Mouse (Mus musculus) left cerebral cortex, adult 2 months (tissue): ENCODE measurements around the gene Mettl24. TPM values are rescaled to one million over a fixed set of nuclear protein-coding genes. Genes with fewer than 3 reads are reported as not detected.
"Not testable (repeated sequence)": the region's sequence is repeated elsewhere in the genome, so short reads cannot be mapped to it uniquely, and the experiment has no call there.

Experiments
- DNase-seq, 2 experiments: peaks; one replicate each; pipeline ENCODE4 v3.0.0; 2021 to 2022; ENCODE audit warnings: low spot score in 2 of 2, mixed read lengths in 1 of 2; ENCODE audit errors: extremely low spot score in 1 of 2
- H3K27ac ChIP-seq: fragments of 200-600 bp; 2 replicates; pipeline ENCODE4 v1.8.1; 2022
- H3K4me3 ChIP-seq: fragments of 200-600 bp; 2 replicates; pipeline ENCODE4 v1.8.1; 2022
- CTCF ChIP-seq: fragments of 200-600 bp; IDR thresholded peaks from 2 replicates; pipeline ENCODE4 v1.8.1; 2022; ENCODE audit warnings: antibody characterized with exemption, mild to moderate bottlenecking, moderate library complexity
- intact Hi-C: fragments of 180-260 bp; cut with DNase I; formaldehyde crosslinking; loops from one replicate; pipeline ENCODE4 v1.15.1; 2025
- total RNA-seq, 2 experiments: library from RNA; stranded (reverse); gene quantifications; 2 replicates each; pipeline ENCODE4 v1.2.3; 2021

Gene Mettl24
- total RNA-seq, 2 experiments from 2014 or later, result 1.6 to 2.8 TPM

DNA sequence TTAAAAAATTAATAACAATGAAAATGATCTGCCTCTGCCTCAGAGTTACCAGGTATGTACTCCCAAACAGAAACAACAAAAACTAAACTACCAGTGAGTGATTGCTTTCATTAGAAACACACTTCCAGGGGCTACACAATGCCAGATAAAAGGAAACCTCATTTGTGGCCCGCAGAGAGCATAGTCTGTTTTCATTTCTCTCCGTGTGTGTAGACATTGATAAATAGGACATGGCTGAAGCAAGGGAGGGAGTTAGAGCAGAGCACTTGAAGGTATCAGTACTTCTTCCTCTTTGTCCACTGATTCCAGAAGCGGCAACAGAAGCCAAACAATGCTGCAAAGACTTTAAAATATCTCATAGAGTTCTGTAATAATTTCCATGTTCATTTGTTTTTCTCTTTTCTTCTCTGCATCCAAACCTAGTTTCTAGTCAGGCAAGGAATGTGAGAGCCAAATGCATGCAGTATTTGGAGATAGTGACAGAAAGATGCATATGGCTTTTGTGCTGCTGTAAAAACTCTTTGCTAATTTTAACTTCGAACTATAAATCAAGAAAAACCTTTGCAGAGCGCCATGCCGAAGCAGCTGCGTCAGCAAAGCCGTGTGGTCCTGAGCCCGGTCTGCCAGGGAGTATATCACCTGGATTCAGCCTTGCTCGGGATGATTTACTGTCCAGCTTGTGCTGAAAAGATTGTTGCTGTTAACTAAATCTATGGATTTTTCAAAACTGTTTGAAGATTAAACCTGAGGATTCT, 67.4 kb downstream of the Mettl24 start:
- Histone ChIP-seq H3K4me3 (no peak overlapping the region), H3K27ac (peak overlapping the region; percentile 77)
- intact Hi-C loops, result loop anchor here (2.0 to 5.0 kb wide), 2 partner anchors 68 to 92 kb away; partner anchors contain the start of gene Mettl24
- no peak for TF ChIP-seq CTCF
- DNase-seq, result no peak

DNA sequence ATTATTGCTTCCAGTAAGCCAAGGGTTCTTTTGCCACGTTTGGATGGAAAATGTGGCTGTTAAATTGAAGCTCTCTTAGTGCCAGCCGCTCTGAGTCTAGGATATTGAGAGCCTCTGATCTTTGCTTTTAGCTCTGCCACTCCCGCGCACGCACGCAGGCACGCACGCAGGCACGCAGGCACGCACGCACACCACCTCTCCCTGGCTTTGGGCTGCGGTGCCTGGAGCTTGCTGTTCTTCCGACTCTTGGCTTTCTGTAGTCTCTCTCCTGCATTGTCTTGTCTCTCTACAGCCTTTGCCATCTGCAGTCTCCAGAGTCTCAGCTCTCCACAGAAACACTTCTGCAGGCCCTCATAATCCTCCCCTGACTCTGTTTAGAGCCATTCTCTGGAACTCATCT, 68.1 kb downstream of the Mettl24 start:
- Histone ChIP-seq H3K4me3 (no peak overlapping the region), H3K27ac (peak overlapping the region; percentile 77)
- no peak for TF ChIP-seq CTCF
- no peak for DNase-seq
- intact Hi-C loops, result loop anchor here (2.0 to 5.0 kb wide), 2 partner anchors 68 to 91 kb away; partner anchors contain the start of gene Mettl24

DNA sequence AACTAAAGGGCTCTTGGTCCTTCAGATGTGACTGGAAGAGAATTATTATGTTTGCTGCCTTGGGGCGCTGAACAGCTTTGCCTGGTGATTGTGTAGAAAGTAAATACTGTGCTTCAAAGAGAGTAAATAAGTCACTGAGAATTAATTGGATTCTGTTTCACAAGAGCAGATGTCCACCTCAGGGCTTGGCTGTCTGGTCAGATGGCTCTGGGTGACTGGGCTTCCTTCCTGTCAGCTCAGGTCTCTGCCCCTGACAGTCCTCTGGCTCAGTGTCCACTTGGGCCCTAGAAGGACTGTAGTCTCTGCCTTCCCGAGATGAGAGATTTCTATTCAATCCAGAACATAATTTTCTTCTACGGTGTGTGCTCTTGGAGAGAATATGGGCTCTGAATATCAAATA, 70.0 kb downstream of the Mettl24 start:
- Histone ChIP-seq H3K27ac (peak overlapping the region; percentile 63; the same call in 1 of the 2 replicates), H3K4me3 (no peak overlapping the region)
- TF ChIP-seq CTCF, result no peak
- intact Hi-C loops, result loop anchor here (5.0 kb wide), 1 partner anchor 89 kb away; no protein-coding TSS in a partner anchor
- no peak for DNase-seq

DNA sequence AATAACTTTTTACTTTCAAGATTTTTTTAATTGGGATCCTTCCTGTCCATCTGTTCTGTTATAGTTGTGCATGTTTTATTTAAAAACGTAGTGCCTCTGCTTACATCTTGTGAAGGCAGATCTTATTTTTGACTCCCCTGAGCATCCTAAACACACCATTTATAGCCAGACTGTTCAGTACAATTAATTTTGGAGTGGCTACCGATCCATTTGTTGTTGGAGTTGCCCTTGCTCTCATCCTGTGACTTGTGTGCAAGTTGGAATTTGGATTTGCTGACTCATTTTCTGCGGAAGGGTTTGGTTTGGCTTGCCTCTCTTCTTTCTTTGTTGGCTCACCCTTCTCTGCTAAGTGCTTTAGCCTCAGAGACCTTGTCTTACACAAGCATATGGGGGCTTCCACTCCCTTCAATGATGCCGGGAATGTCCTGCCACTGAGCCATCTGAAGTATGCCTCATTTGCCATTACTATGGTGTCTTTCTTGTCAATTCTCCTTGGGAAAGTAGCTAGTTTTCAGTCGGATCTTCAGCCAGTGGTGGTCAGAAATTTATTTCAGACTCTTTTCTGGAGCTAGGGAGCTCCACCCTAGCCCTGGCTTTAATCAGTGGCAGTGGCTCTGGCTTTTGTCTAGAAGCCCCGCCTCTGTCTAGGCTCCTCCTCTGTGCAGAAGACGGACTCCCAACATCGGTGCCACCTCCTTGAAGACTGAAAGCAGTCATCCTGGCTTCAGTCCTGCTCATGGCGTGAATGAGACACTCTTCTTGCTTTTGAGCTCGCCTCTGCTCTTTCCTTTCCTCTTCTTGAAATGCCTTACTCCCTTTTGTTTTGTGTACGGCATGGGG, 75.3 kb downstream of the Mettl24 start:
- intact Hi-C loops, result loop anchor here (2.0 kb wide), 2 partner anchors 76 to 122 kb away; partner anchors contain the start of gene Mettl24
- Histone ChIP-seq H3K27ac (peak overlapping the region; percentile 74), H3K4me3 (no peak overlapping the region)
- no peak for TF ChIP-seq CTCF
- DNase-seq, result no peak

DNA sequence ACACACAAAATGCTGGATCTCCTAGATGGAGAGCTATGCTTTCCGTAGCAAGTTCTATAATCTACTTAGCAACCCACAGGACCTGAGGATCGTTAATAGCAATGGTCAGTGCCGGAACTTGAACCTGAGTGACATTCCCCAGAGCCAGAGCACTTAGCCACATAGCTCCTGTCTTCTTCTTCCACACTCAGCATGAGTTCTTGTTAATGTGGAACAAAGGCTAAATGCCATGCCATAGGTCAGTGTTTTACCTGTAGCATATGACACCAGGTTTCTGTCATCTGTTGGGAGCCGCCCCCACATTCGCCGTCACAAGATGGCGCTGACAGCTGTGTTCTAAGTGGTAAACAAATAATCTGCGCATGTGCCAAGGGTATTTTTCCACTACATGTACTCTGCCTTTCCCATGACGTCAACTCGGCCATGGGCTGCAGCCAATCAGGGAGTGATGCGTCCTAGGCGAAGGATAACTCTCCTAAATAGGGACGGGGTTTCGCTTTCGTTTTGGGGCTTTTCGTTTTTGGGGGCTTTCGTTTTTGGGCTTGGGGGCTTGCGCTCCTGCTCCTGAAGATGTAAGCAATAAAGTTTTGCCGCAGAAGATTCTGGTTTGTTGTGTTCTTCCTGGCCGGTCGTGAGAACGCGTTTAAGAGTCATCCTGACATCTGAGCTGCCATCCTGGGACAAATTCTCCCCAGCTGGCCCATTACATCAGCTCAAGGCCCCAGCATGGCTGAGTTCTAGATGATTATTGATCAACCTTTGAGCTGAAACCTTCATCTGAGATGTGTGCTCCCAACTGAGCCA, 76.5 kb downstream of the Mettl24 start:
- peak overlapping the region; percentile 82 for H3K27ac ChIP-seq
- DNase-seq, H3K4me3 ChIP-seq: not testable (repeated sequence)
- intact Hi-C loops, result loop anchor here (2.0 to 5.0 kb wide), 3 partner anchors 68 to 121 kb away; partner anchors contain the start of gene Mettl24

DNA sequence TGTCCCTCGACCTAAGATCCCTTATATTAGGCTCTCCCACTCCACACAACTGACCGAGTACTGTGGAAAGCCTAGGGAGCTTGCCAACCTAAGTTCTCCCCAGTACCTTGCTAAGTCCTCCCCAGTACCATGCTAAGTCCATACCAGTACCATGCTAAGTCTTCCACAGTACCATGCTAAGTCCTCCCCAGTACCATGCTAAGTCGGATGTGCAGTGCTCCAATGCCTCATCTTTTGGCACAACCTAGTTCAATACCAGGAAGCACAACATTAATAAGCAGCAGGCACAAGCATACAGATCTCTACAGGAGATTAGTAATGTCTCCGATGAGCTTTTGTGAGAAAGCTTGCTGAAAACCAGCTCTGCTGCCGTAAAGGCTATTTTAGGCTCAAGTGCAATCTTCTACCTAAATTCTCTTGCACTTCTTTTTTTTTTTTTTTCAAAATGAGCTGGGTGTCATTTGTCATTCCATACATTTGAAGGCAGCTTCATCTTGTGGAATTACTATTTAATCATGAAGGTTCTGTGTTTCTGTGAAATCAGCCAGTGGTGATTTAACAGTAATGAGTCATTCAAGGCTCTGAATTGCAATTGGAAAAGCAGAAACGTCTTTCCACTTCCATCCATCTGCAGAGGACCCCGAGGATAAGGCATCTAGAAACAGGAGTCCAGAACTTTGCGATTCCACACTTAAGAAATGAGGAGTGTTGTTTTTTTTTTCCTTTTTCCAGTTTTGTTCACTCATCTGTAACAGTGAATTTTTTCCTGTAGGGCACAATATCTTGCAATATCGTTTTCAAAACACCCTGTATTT, 77.3 kb downstream of the Mettl24 start:
- no peak for DNase-seq
- Histone ChIP-seq H3K27ac (peak overlapping the region; percentile 82), H3K4me3 (no peak overlapping the region)
- intact Hi-C loops, result loop anchor here (5.0 kb wide), 1 partner anchor 67 kb away; no protein-coding TSS in a partner anchor
- TF ChIP-seq CTCF, result no peak

DNA sequence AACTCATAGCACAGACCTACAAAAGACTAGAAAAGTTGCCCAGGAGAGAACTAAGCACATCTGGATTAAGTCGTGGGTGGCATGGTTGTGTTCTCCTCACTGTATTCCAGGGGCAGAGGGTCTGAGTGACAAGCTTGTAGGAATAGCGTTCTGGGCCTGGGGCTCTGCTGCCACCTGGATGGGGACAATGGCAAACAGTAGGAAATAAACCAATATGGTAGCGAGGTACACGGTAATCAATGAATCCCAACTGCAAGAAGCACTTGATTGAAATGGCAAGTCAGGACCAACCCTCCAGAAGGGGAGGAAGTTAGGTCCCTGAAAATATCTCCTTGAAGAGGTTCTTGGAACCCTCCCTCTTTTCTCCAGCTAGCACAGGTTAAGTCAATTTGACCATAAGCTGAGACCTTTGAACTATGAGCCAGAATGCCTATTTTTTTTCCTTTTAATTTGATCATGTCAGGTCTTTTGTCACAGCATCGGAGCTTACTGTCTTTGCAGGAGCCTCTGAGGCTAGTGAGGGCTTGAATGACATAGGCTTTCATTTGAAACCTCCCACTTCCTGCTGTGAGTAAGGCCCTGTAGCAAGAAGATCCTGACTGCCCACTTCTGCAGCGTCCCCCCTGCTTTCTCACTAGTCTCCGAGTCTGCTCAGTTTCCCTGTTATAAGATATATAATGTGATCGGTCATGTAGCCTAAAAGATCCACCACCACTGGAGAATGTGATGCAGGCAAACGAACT, 78.1 kb downstream of the Mettl24 start:
- Histone ChIP-seq H3K27ac (peak overlapping the region; percentile 82), H3K4me3 (no peak overlapping the region)
- no peak for TF ChIP-seq CTCF
- intact Hi-C loops, result loop anchor here (5.0 kb wide), 1 partner anchor 66 kb away; no protein-coding TSS in a partner anchor
- DNase-seq, result no peak

DNA sequence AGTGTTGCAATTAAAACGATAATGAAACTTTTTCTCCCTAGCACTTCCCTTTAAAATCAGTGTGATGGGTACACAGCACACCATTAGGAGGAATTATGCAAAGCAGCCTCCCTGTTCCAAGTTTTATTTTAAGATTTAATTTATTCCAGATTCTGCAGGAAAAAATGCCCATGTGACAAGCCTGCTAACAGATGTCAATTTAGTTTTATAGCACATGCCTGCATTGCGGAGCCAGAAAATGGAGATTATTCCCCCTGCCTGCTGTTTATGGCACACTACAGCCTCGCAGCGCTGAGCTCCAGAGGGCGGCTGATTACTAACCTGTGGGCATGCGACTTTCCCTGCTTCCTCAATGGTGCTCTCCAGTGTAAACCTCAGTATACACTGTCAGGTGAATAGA, 79.5 kb downstream of the Mettl24 start:
- intact Hi-C loops, result loop anchor here (2.0 to 5.0 kb wide), 2 partner anchors 65 to 124 kb away; no protein-coding TSS in a partner anchor
- no peak overlapping the region for H3K4me3 ChIP-seq
- H3K27ac ChIP-seq, result peak overlapping the region; percentile 82
- peak in 1 of 2 experiments; percentile 22 for DNase-seq
- TF ChIP-seq CTCF, result no peak; the same call in 1 of the 2 replicates

DNA sequence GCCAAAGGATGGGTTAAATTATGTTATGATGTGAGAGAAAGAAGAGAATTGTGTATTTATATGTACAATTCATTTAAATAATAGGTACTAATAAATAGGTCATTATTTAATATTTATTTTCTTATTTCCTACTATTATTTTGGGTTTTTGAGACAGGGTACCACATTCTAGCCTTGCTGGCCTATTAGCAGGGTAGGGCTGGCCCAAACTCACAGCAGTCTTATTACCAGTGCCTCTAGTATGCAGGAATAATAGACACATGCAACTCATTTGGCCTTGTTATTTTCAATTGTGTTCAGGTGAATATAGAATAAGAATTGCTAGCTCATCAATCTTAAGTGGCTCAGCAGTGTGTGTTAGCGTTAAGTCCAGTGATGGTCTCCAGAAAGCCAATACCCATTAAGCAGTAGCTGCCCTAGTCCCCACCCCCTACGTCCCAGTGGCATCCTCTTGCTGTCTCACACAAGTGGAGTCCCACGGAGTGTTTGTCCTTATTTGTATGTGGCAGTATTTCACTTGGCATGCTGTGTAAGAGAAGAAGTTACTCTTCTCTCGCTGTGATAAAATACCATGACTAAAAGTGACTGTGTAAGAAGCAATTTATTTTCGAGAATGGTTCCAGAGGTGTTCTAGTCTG, 80.1 kb downstream of the Mettl24 start:
- Histone ChIP-seq H3K27ac (peak overlapping the region; percentile 75), H3K4me3 (no peak overlapping the region)
- no peak for DNase-seq
- no peak for TF ChIP-seq CTCF
- intact Hi-C loops, result loop anchor here (2.0 to 5.0 kb wide), 2 partner anchors 64 to 124 kb away; no protein-coding TSS in a partner anchor
